Mouse (Mus musculus) neural tube, embryonic 14.5 days (tissue): ENCODE results near the gene Cldn6. TPM values are rescaled to one million over a fixed set of nuclear protein-coding genes. Genes with fewer than 3 reads are reported as not detected.
A peak's percentile ranks its signal among the peaks of the same experiment; 100 is the strongest.

ENCODE experiments used
- ATAC-seq: fragments of 200-750 bp; cut with Nextera tagmentation; 2 replicates; pipeline ENCODE4 v1.8.0; 2017; ENCODE audit warnings: low read depth, mild to moderate bottlenecking, moderate TSS enrichment, moderate library complexity
- H3K27ac ChIP-seq: fragments of 300-500 bp; sonication (generic); 2 replicates; pipeline ENCODE4 v1.5.1; 2014; ENCODE audit warnings: low read depth, mild to moderate bottlenecking, control low read depth, low read length, moderate library complexity, mixed read lengths
- H3K27me3 ChIP-seq: fragments of 300-500 bp; sonication (generic); 2 replicates; pipeline ENCODE4 v1.6.1; 2014; ENCODE audit warnings: low read length; ENCODE audit not compliant: control insufficient read depth, insufficient read depth
- H3K36me3 ChIP-seq: fragments of 300-500 bp; sonication (generic); 2 replicates; pipeline ENCODE4 v1.6.1; 2014; ENCODE audit warnings: low read length, mixed read lengths; ENCODE audit not compliant: control insufficient read depth, insufficient read depth
- H3K4me1 ChIP-seq: fragments of 300-500 bp; sonication (generic); 2 replicates; pipeline ENCODE4 v1.6.1; 2014; ENCODE audit warnings: low read length; ENCODE audit not compliant: control insufficient read depth, insufficient read depth
- H3K4me2 ChIP-seq: fragments of 300-500 bp; sonication (generic); 2 replicates; pipeline ENCODE4 v1.6.1; 2014; ENCODE audit warnings: mild to moderate bottlenecking, low read depth, low read length, control low read depth
- H3K4me3 ChIP-seq: fragments of 300-500 bp; sonication (generic); 2 replicates; pipeline ENCODE4 v1.5.1; 2014; ENCODE audit warnings: low read depth, low read length, control low read depth, mixed read lengths
- H3K9ac ChIP-seq: fragments of 300-500 bp; sonication (generic); replicated peaks from 2 replicates; pipeline ENCODE4 v1.6.1; 2014; ENCODE audit warnings: low read depth, mild to moderate bottlenecking, control low read depth, low read length, mixed read lengths
- H3K9me3 ChIP-seq: fragments of 300-500 bp; sonication (generic); 2 replicates; pipeline ENCODE4 v1.6.1; 2016; ENCODE audit warnings: low read length; ENCODE audit not compliant: control insufficient read depth
- WGBS: fragments of 180-500 bp; shearing (Covaris S2); extraction: QIAGEN DNeasy Blood & Tissue Kit; methylation state at CpG from one replicate; pipeline ENCODE4 v1.1.7; 2014; 5-methylcytosine and 5-hydroxymethylcytosine counted together
- polyA plus RNA-seq: library from polyadenylated mRNA; unstranded; fragments of >200 nt; fragmentation: Nextera tagmentation; extraction: Ambion mirVana; gene quantifications from 2 replicates; pipeline ENCODE4 v1.2.1, GENCODE M21; 2014

Gene Cldn6
- polyA plus RNA-seq, 1 experiment from 2014 or later, result not detected

- H3K4me1 ChIP-seq, result no peaks in the 10 kb centered on the region
- peaks cover 9% of the 10 kb centered on the region for H3K27me3 ChIP-seq
- H3K4me2 ChIP-seq, result peak overlapping the region; percentile 91
- peak overlapping the region; percentile 66 for H3K4me3 ChIP-seq
- peak overlapping the region; percentile 63 for H3K9ac ChIP-seq
- no peaks in the 10 kb centered on the region for H3K9me3 ChIP-seq
- 0% methylated on average over 28 of the region's 28 CpGs for WGBS
- no peaks in the 10 kb centered on the region for H3K36me3 ChIP-seq
- peak overlapping the region; percentile 52; the same call in 1 of the 2 replicates for H3K27ac ChIP-seq
- peak; percentile 97 for ATAC-seq
Measured at GRCm38 (mm10) chr17:23700079-23700478, 21.0 kb downstream of the Cldn6 start.

GRCm38 (mm10) chr17:23703301-23703700 lies 24.3 kb downstream of the Cldn6 start:
- 88% methylated on average over 9 of the region's 9 CpGs for WGBS
- no peak for ATAC-seq
- Histone ChIP-seq H3K9me3 (no peaks in the 10 kb centered on the region), H3K4me2 (no peak overlapping the region), H3K27ac (no peak overlapping the region), H3K27me3 (peaks cover 4% of the 10 kb centered on the region), H3K4me1 (no peaks in the 10 kb centered on the region), H3K9ac (no peak overlapping the region), H3K4me3 (no peak overlapping the region), H3K36me3 (no peaks in the 10 kb centered on the region)

- no peak for ATAC-seq
- no peak overlapping the region for H3K27ac ChIP-seq
Measured at GRCm38 (mm10) chr17:23704741-23705140, 25.7 kb downstream of the Cldn6 start.

GRCm38 (mm10) chr17:23705525-23706104 lies 26.6 kb downstream of the Cldn6 start:
- no peaks in the 10 kb centered on the region for H3K4me1 ChIP-seq
- H3K9ac ChIP-seq, result no peak overlapping the region
- no peaks in the 10 kb centered on the region for H3K27me3 ChIP-seq
- no peak overlapping the region for H3K4me3 ChIP-seq
- H3K36me3 ChIP-seq, result no peaks in the 10 kb centered on the region
- 79% methylated on average over 7 of the region's 7 CpGs for WGBS
- no peaks in the 10 kb centered on the region for H3K9me3 ChIP-seq
- no peak for ATAC-seq
- no peak overlapping the region for H3K27ac ChIP-seq
- no peak overlapping the region for H3K4me2 ChIP-seq

More at GRCm38 (mm10) chr17:23704741-23705140, 25.7 kb downstream of the Cldn6 start:
- H3K36me3 ChIP-seq, result no peaks in the 10 kb centered on the region
- H3K27me3 ChIP-seq, result no peaks in the 10 kb centered on the region
- H3K4me1 ChIP-seq, result no peaks in the 10 kb centered on the region
- no peak overlapping the region for H3K4me2 ChIP-seq
- H3K9ac ChIP-seq, result no peak overlapping the region
- H3K9me3 ChIP-seq, result no peaks in the 10 kb centered on the region
- 35% methylated on average over 7 of the region's 7 CpGs for WGBS
- no peak overlapping the region for H3K4me3 ChIP-seq

GRCm38 (mm10) chr17:23706212-23706611 lies 27.2 kb downstream of the Cldn6 start:
- no peaks in the 10 kb centered on the region for H3K27me3 ChIP-seq
- ATAC-seq, result peak; percentile 72; the same call in 1 of the 2 replicates
- no peak overlapping the region for H3K4me2 ChIP-seq
- H3K9me3 ChIP-seq, result no peaks in the 10 kb centered on the region
- H3K9ac ChIP-seq, result no peak overlapping the region
- H3K36me3 ChIP-seq, result no peaks in the 10 kb centered on the region
- no peaks in the 10 kb centered on the region for H3K4me1 ChIP-seq
- no peak overlapping the region for H3K27ac ChIP-seq
- no peak overlapping the region for H3K4me3 ChIP-seq
- WGBS, result 0% methylated on average over 3 of the region's 3 CpGs

GRCm38 (mm10) chr17:23717003-23717402 lies 38.0 kb downstream of the Cldn6 start:
- Histone ChIP-seq H3K9ac (no peak overlapping the region), H3K9me3 (no peaks in the 10 kb centered on the region), H3K27ac (no peak overlapping the region), H3K4me1 (no peaks in the 10 kb centered on the region), H3K36me3 (no peaks in the 10 kb centered on the region), H3K27me3 (no peaks in the 10 kb centered on the region), H3K4me3 (no peak overlapping the region), H3K4me2 (no peak overlapping the region)
- ATAC-seq, result no peak
- 61% methylated on average over 2 of the region's 2 CpGs for WGBS

GRCm38 (mm10) chr17:23719455-23719854 lies 40.4 kb downstream of the Cldn6 start:
- Histone ChIP-seq H3K4me3 (no peak overlapping the region), H3K4me1 (no peaks in the 10 kb centered on the region), H3K9me3 (no peaks in the 10 kb centered on the region), H3K36me3 (no peaks in the 10 kb centered on the region), H3K4me2 (no peak overlapping the region), H3K27me3 (no peaks in the 10 kb centered on the region), H3K27ac (no peak overlapping the region), H3K9ac (no peak overlapping the region)
- WGBS, result 13% methylated on average over 1 of the region's 1 CpGs
- ATAC-seq, result no peak

GRCm38 (mm10) chr17:23721886-23722285 lies 42.8 kb downstream of the Cldn6 start:
- Histone ChIP-seq H3K4me3 (no peak overlapping the region), H3K9me3 (no peaks in the 10 kb centered on the region), H3K27me3 (no peaks in the 10 kb centered on the region), H3K36me3 (no peaks in the 10 kb centered on the region), H3K9ac (no peak overlapping the region), H3K27ac (no peak overlapping the region), H3K4me2 (no peak overlapping the region), H3K4me1 (peaks cover 4% of the 10 kb centered on the region; the same call in 1 of the 2 replicates)
- WGBS, result 85% methylated on average over 2 of the region's 2 CpGs
- no peak for ATAC-seq

GRCm38 (mm10) chr17:23722376-23723125 lies 43.5 kb downstream of the Cldn6 start, which contains the start of gene 1520401A03Rik:
Gene 1520401A03Rik (minus strand): TSS chr17:23722783.
- H3K36me3 ChIP-seq, result no peaks in the 10 kb centered on the region
- WGBS, result 76% methylated on average over 7 of the region's 7 CpGs
- H3K4me1 ChIP-seq, result peaks cover 6% of the 10 kb centered on the region; the same call in 1 of the 2 replicates
- no peak within 1 kb of the TSS for H3K4me3 ChIP-seq
- no peak within 1 kb of the TSS for H3K9ac ChIP-seq
- H3K4me2 ChIP-seq, result no peak within 1 kb of the TSS
- no peak for ATAC-seq
- no peaks in the 10 kb centered on the region for H3K27me3 ChIP-seq
- no peaks in the 10 kb centered on the region for H3K9me3 ChIP-seq
- no peak within 1 kb of the TSS for H3K27ac ChIP-seq
